Mouse (Mus musculus) ES-E14 (cell line): ENCODE results near the gene Crcp. TPM values are rescaled to one million over a fixed set of nuclear protein-coding genes. Genes with fewer than 3 reads are reported as not detected.
A peak's percentile ranks its signal among the peaks of the same experiment; 100 is the strongest.

Experiments used
- DNase-seq: peaks from one replicate; pipeline ENCODE4 v3.0.0-alpha.2; 2013; ENCODE audit warnings: low read depth, low spot score
- H3K27ac ChIP-seq: 2 replicates; pipeline ENCODE4 v1.5.1; 2012; ENCODE audit warnings: low read depth, mild to moderate bottlenecking, low read length, moderate library complexity, mixed read lengths; ENCODE audit not compliant: poor library complexity, insufficient read depth, severe bottlenecking
- H3K36me3 ChIP-seq: 2 replicates; pipeline ENCODE4 v1.6.1; 2012; ENCODE audit warnings: mild to moderate bottlenecking, low read length, moderate library complexity, mixed read lengths; ENCODE audit not compliant: control insufficient read depth, poor library complexity, insufficient read depth, severe bottlenecking
- H3K4me1 ChIP-seq, 2 experiments: fragments of 150-350 bp in 1 of 2; sonication (generic) in 1 of 2; 2 replicates each; pipeline ENCODE4 v1.6.1; 2012; ENCODE audit warnings: low read length in 2 of 2, mild to moderate bottlenecking in 1 of 2, mixed read lengths in 1 of 2; ENCODE audit not compliant: control insufficient read depth in 2 of 2, insufficient read depth in 2 of 2, poor library complexity in 1 of 2
- H3K4me3 ChIP-seq, 2 experiments: fragments of 150-350 bp in 1 of 2; sonication (generic) in 1 of 2; 2 replicates each; pipeline ENCODE4 v1.5.1; 2012; ENCODE audit warnings: low read length in 2 of 2, low read depth in 1 of 2, mild to moderate bottlenecking in 1 of 2, mixed read lengths in 1 of 2; ENCODE audit not compliant: insufficient read depth in 1 of 2, poor library complexity in 1 of 2, severe bottlenecking in 1 of 2
- H3K9ac ChIP-seq: 2 replicates; pipeline ENCODE4 v1.6.1; 2012; ENCODE audit warnings: low read depth, mild to moderate bottlenecking, low read length, mixed read lengths; ENCODE audit not compliant: poor library complexity, insufficient read depth, severe bottlenecking
- H3K9me3 ChIP-seq: fragments of 150-350 bp; sonication (generic); 2 replicates; pipeline ENCODE4 v1.6.1; 2012; ENCODE audit warnings: low read depth, mild to moderate bottlenecking, low read length; ENCODE audit not compliant: control insufficient read depth, insufficient read depth
- CHD2 ChIP-seq: IDR thresholded peaks from 2 replicates; pipeline ENCODE4 v1.6.1; 2014; ENCODE audit warnings: mild to moderate bottlenecking, low read depth, low read length, inconsistent platforms
- HCFC1 ChIP-seq: IDR thresholded peaks from 2 replicates; pipeline ENCODE4 v1.6.1; 2012; ENCODE audit warnings: low read length, inconsistent platforms, borderline replicate concordance; ENCODE audit not compliant: insufficient read depth
- MAFK ChIP-seq: IDR thresholded peaks from 2 replicates; pipeline ENCODE4 v1.6.1; 2014; ENCODE audit warnings: mild to moderate bottlenecking, low read depth, low read length, inconsistent platforms; ENCODE audit not compliant: insufficient read depth
- ZC3H11A ChIP-seq: IDR thresholded peaks from 2 replicates; pipeline ENCODE4 v1.6.1; 2012; ENCODE audit warnings: low read depth, mild to moderate bottlenecking, inconsistent platforms, low read length, borderline replicate concordance
- ZNF384 ChIP-seq: IDR thresholded peaks from 2 replicates; pipeline ENCODE4 v1.6.1; 2012; ENCODE audit warnings: low read depth, low read length, inconsistent platforms
- in situ Hi-C, 2 experiments: fragments of 600-800 bp; cut with MboI; formaldehyde crosslinking; loops; one replicate each; pipeline ENCODE4 v1.15.1; 2025; ENCODE audit warnings: low sequenced_read_pairs in 2 of 2, inconsistent platforms in 1 of 2; ENCODE audit not compliant: unreplicated experiment in 2 of 2
- total RNA-seq: library from RNA; depleted of rRNA; stranded (reverse); fragments of 300-350 nt; gene quantifications from 2 replicates; pipeline ENCODE4 v1.2.3, GENCODE M21; 2012

The Crcp gene
- total RNA-seq, 1 experiment, result 30.8 TPM

GRCm38 (mm10) chr5:130037752-130038455, 8.8 kb downstream of the Crcp start:
- H3K4me3 ChIP-seq, result no peak overlapping the region
- TF ChIP-seq HCFC1 (no peak), CHD2 (no peak), ZC3H11A (no peak), MAFK (no peak), ZNF384 (no peak)
- no peaks in the 10 kb centered on the region; a peak in 1 of 4 replicates for H3K4me1 ChIP-seq
- H3K9ac ChIP-seq, result peak overlapping the region; percentile 12; the same call in 1 of the 2 replicates
- DNase-seq, result peak; percentile 77
- H3K27ac ChIP-seq, result peak overlapping the region; percentile 1; the same call in 1 of the 2 replicates
- H3K36me3 ChIP-seq, result peaks cover 31% of the 10 kb centered on the region
- no peaks in the 10 kb centered on the region for H3K9me3 ChIP-seq
- in situ Hi-C loops, result no loop called here

GRCm38 (mm10) chr5:130040797-130041196, 11.7 kb downstream of the Crcp start:
- Histone ChIP-seq H3K9ac (no peak overlapping the region), H3K9me3 (no peaks in the 10 kb centered on the region), H3K36me3 (peaks cover 34% of the 10 kb centered on the region), H3K4me3 (no peak overlapping the region), H3K4me1 (no peaks in the 10 kb centered on the region; a peak in 1 of 4 replicates), H3K27ac (no peak overlapping the region)
- no peak for DNase-seq
- TF ChIP-seq CHD2 (no peak), HCFC1 (no peak), MAFK (no peak), ZNF384 (no peak), ZC3H11A (no peak)
- in situ Hi-C loops, result no loop called here

- H3K36me3 ChIP-seq, result peaks cover 37% of the 10 kb centered on the region
- H3K4me3 ChIP-seq, result no peak overlapping the region
- TF ChIP-seq ZNF384, result no peak
- TF ChIP-seq CHD2, result no peak
- no peak for TF ChIP-seq ZC3H11A
- no peak for TF ChIP-seq HCFC1
- peak; percentile 99 for TF ChIP-seq MAFK
- no peaks in the 10 kb centered on the region for H3K9me3 ChIP-seq
- no peak overlapping the region for H3K9ac ChIP-seq
- H3K4me1 ChIP-seq, result no peaks in the 10 kb centered on the region; a peak in 1 of 4 replicates
- in situ Hi-C loops, result no loop called here
- no peak for DNase-seq
- no peak overlapping the region for H3K27ac ChIP-seq
Measured at GRCm38 (mm10) chr5:130041262-130041661, 12.2 kb downstream of the Crcp start.

GRCm38 (mm10) chr5:130043741-130044140, 14.7 kb downstream of the Crcp start:
- H3K9me3 ChIP-seq, result no peaks in the 10 kb centered on the region
- TF ChIP-seq CHD2 (no peak), ZNF384 (no peak), MAFK (no peak), HCFC1 (no peak)
- H3K4me1 ChIP-seq, result no peaks in the 10 kb centered on the region
- no peak overlapping the region for H3K27ac ChIP-seq
- H3K36me3 ChIP-seq, result peaks cover 41% of the 10 kb centered on the region
- no peak for DNase-seq
- no peak overlapping the region for H3K9ac ChIP-seq
- in situ Hi-C loops, result no loop called here
- H3K4me3 ChIP-seq, result no peak overlapping the region
